Mouse (Mus musculus) ovary, postnatal 14 days (tissue): ENCODE measurements around the gene Mcee.

Source experiments
- DNase-seq: peaks from one replicate; pipeline ENCODE4 v3.0.0; 2022; ENCODE audit warnings: low spot score

The Mcee gene

DNA sequence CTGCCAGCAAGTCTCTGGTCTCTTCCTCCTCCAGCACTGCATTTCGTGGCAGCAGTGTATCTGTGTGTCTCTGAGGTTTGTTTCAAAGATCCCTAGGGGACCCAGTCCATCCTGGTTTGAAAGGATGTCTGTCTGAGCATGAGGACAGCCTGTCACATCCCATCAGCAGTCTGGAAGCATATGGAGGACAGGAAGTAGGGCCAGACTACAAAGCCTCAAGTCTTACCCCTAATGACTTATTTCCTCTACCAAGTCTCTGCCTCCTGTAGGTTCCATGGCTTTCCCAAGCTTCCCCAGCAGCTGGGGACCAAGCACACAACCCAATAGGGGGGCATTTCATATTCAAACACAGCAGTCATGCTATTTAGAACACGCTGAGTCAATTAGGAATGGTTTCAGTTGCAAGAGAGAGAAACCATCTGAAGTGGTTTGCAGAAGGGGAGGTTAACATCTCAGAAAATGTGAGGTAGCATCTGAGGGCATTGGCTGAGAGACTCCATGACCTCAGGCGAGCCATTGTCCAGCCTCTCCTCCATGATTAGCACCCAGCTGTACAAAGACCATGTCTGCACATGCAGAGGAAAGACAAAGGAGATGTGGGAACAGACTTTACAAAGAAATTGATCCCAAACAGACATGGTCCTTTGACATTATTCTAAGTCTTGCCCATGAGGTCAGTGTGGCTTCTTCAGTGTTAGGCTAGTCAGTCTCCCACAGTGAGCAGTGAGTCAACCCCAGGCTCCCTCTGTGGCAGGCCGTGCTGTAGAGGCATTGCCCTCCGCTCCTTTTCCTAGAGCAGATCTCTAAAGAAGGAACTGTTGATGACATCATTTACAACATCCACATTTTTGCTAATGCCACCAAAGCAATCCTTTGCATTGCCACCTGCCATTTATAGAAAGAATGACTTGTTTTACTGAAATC, 47.5 kb downstream of the Mcee start:
- DNase-seq = no peak

DNA sequence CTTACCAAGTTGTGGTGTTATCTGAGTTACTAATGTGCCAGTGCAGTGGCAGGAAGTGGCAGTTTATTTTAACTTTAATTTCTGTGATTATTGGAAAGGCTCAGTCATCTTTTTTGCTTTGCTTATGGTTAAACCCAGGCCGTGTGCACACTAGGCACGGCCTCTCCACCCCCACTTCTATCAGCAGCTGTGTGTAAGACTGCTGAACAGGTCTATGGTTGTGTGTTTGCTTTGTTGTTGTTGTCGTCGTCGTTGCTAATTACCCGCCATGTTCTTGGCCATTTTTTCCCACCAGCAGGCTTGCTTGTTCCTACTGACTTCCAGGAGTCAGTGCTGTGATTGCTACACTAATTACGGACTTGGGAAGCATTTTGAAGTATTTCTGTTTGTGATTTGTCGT, 48.1 kb downstream of the Mcee start:
- no peak for DNase-seq

DNA sequence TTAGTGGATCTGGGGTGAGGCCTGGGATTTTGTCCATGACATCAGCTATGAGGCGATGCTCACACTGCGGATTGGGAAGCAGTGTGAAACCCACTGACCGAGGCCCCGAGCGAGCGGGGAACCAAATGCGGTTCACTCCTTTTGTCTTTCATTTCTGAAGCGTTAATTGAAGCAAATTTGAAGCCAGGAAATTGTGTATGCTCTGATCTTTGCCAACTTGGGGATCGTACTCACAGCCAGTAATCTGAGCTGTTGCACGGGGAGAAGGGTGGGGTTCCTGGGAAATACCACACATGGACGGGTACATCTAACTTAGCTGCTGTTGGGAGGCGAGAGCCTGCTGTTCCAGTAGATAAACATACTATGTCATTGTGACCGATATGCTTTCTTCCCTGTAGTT, 58.2 kb downstream of the Mcee start:
- DNase-seq = no peak

DNA sequence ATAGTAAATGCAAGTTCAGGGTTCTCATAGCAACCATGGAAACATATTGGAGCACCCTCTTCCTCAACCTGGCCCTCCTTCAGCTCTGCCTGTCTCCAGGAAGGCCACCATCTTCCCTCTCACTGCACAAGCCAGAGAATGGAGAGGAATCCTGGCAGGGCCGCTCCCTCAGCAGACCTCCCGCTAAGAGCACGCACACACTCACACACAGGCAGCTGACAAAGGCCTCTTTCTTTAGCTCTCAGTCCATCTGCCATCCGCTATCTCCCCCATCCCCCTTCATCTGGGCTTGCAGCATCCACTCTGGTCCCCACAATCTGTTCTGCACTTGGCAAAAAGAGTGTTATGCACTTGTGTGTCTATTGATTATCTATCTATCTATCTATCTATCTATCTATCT, 59.0 kb downstream of the Mcee start:
- DNase-seq = no peak

DNA sequence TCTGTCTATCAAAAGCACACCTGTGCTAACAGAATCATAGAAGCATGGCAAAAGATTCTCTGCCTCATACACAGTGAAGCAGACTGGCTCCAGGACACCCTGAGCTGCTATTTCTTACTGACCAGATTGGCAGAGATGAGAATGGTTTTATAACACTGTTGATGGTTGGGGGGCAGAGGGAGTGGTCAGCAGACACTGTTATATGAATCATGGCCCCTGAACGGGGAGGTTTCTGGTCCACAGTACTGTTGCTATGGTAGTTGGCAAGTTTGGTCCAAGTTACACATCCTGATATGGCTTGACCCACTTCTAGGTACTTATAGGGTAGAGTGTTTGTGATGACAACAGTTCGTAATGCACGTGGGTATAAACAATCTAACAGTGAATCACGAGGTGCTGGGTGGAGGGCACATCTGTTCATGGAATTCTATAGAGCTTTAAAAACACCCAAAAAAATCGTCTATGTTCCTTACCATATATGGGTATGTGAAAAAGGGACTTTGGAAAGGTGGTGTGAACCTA, 59.5 kb downstream of the Mcee start:
- DNase-seq = no peak

DNA sequence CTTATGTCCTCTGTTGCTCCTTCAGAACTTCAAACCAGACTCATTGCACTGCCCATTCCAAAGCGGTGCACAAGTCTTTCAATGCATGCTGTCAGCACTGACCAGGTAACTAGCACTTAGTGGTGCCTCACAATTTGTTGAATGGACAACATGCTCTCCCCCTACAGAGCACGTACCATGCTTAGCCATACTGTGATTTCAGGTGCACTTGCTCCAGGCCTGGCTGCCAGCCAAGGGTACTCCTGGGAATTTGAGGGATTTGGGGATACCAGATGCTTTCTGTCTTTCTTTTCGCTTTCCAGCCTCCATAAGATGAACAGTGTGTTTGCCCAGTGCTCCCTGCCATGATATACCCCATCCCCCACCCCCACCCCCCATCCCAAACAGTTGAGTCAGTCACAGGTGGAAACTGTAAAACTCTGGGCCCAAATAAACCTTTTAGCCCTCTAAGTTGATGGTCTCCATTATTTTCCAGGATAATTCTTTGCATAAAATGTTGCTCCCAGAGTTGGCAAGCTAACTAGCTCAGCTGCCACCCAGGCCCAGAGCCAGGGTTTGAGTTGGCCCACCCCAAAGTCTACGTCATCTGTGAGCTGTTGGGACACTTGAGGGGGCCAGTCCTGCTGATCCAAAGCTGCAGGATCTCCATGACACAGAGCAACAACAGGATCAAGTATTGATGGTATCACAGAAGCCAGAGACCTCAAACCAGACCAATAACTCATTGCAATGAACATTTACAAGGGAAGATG, 60.2 kb downstream of the Mcee start:
- DNase-seq = no peak

DNA sequence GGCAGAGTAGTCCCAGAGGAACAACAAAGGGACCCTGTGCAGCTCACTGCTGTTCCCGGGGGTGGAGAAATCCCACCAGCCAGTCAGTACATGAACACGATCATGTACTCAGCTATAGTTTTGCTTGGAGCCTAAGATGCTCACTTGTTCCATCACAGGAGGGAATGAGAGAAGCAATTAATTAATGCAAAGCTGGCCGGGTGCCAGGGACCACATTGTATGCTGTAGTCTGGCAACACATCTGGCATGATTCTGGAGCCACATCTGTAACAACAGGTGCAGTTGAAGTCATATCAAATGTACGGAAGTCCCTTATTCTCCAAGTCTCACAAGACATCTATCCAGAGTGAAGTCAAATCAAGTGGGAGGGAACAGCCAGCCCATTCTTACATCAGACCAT, 63.8 kb downstream of the Mcee start:
- DNase-seq = no peak

DNA sequence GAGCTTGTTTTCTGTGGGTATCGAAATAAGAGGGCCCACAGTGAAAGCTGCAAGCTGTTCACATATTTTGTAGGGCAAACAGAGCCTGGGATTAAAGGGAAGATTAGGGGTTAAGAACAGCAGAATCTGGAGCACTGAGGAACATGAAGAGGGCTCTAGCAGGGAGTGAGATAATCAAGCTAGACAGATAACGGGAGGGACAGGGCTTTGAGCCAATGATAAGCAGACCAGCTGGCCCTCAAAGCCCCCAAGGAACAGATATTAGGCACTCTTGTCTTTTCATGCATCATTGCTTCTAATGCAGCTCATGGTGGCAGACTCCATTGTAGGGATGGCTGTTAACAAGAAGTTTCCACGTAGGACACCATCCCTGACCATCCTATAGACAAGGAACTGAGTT, 64.3 kb downstream of the Mcee start:
- no peak for DNase-seq

DNA sequence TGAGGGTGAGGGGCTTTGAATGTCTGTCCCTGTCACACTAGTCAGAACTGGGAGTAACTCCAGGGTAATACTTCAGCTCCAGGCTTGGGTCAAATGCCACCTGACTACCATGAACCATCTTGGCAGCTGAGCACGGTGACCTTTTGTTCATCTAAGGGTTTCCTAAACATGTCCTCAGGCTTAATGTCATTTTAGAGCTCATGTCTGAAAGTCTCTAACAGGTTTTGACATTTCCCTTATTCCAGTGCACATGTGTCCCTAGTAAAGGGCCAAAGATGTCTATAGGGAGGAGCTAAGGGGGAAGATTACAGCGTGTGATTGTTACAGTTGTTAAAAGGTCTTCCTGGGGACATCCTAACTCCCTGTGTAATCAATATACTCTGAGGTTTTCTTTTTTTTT, 65.4 kb downstream of the Mcee start:
- DNase-seq = no peak
